Mouse (Mus musculus) hindbrain, embryonic 15.5 days (tissue): Measurements from ENCODE around the gene She. TPM values are rescaled to one million over a fixed set of nuclear protein-coding genes. Genes with fewer than 3 reads are reported as not detected.

Source experiments
- ATAC-seq: fragments of 200-750 bp; cut with Nextera tagmentation; 2 replicates; pipeline ENCODE4 v1.8.0; 2017; ENCODE audit warnings: low read depth, moderate number of reproducible peaks, moderate TSS enrichment; ENCODE audit not compliant: low FRiP score
- H3K27ac ChIP-seq: fragments of 300-500 bp; sonication (generic); replicated peaks from 2 replicates; pipeline ENCODE4 v1.5.1; 2015; ENCODE audit warnings: mild to moderate bottlenecking, inconsistent platforms
- H3K27me3 ChIP-seq: fragments of 300-500 bp; sonication (generic); 2 replicates; pipeline ENCODE4 v1.6.1; 2015; ENCODE audit warnings: control low read depth, inconsistent platforms
- H3K36me3 ChIP-seq: fragments of 300-500 bp; sonication (generic); 2 replicates; pipeline ENCODE4 v1.6.1; 2015; ENCODE audit warnings: control low read depth, inconsistent platforms
- H3K4me1 ChIP-seq: fragments of 300-500 bp; sonication (generic); replicated peaks from 2 replicates; pipeline ENCODE4 v1.6.1; 2015; ENCODE audit warnings: control low read depth, inconsistent platforms
- H3K4me2 ChIP-seq: fragments of 300-500 bp; sonication (generic); 2 replicates; pipeline ENCODE4 v1.6.1; 2015; ENCODE audit warnings: moderate library complexity, mild to moderate bottlenecking, inconsistent platforms
- H3K4me3 ChIP-seq: fragments of 300-500 bp; sonication (generic); 2 replicates; pipeline ENCODE4 v1.5.1; 2015; ENCODE audit warnings: mild to moderate bottlenecking, inconsistent platforms
- H3K9ac ChIP-seq: fragments of 300-500 bp; sonication (generic); 2 replicates; pipeline ENCODE4 v1.6.1; 2015; ENCODE audit warnings: inconsistent platforms
- H3K9me3 ChIP-seq: fragments of 300-500 bp; sonication (generic); 2 replicates; pipeline ENCODE4 v1.6.1; 2016; ENCODE audit warnings: control low read depth, inconsistent platforms
- WGBS: fragments of 180-500 bp; shearing (Covaris S2); methylation state at CpG from one replicate; pipeline ENCODE4 v1.1.7; 2015; 5-methylcytosine and 5-hydroxymethylcytosine counted together
- polyA plus RNA-seq: library from polyadenylated mRNA; unstranded; fragments of >200 nt; fragmentation: Nextera tagmentation; extraction: Ambion mirVana; gene quantifications from 2 replicates; pipeline ENCODE4 v1.2.1, GENCODE M21; 2015

The She gene
- polyA plus RNA-seq, 1 experiment from 2014 or later: 1.6 TPM

- H3K27me3 ChIP-seq: no peaks in the 10 kb centered on the region
- 81% methylated on average over 5 of the region's 5 CpGs for WGBS
- H3K27ac ChIP-seq: no peak overlapping the region
- no peaks in the 10 kb centered on the region for H3K36me3 ChIP-seq
- H3K4me1 ChIP-seq: no peaks in the 10 kb centered on the region
- H3K9me3 ChIP-seq: no peaks in the 10 kb centered on the region
- H3K4me3 ChIP-seq: no peak overlapping the region
- no peak overlapping the region for H3K9ac ChIP-seq
- H3K4me2 ChIP-seq: no peak overlapping the region
- no peak for ATAC-seq
These were observed 61.4 kb downstream of the She start for GRCm38 (mm10) chr3:89892517-89893106.

DNA sequence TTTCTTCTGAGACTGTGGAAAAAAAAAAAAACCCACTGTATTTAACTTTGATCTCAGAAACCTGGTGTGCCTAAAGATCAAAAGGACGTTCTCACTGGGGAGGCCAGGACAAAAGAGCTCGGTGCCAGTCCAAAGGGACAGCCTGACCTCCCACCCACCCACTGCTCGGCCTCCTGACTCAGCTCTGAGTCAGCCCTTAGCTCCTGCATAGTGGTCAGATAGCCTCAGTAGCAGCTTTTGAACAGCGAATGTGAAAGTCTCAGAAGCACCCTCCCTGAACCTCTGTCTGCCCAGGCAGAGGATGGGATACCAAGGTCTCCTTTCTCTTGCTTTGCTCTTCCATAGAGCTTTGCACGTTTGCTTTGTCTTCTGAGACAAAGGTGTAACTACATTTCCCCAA, 65.4 kb downstream of the She start:
- no peak for ATAC-seq
- Histone ChIP-seq H3K4me2 (no peak overlapping the region), H3K27me3 (no peaks in the 10 kb centered on the region), H3K4me3 (no peak overlapping the region), H3K4me1 (no peaks in the 10 kb centered on the region), H3K36me3 (no peaks in the 10 kb centered on the region), H3K9me3 (no peaks in the 10 kb centered on the region), H3K27ac (no peak overlapping the region), H3K9ac (no peak overlapping the region)
- 10% methylated on average over 5 of the region's 5 CpGs for WGBS

DNA sequence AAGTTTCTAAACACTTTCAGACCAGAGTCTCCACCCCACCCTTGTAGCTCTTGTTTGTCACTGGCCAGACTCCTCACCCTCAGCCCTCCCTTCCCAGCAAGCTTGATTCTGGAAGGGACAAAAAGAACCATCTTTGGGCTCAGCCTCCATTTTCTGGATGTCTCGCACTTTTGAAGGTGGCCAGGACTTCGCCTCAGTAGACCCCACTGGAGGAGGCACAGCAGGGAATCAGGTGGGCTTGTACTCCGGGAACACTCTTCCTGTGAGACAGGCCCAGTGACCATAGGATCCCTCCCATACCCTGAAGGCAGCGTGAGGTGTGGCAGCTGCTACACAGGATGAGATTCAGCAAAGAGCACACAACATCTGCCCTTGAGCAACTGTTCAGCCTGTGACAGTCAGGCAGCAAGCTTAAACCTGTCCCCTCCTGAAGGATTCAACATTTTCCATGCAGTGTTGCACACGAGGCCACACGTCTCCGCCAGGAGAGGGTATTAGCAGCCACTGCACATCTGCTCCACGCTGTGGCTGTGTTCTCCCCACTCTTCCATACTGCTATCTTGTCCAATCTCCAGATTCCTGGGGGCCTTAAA, 66.1 kb downstream of the She start:
- Histone ChIP-seq H3K4me3 (no peak overlapping the region), H3K9me3 (no peaks in the 10 kb centered on the region), H3K4me1 (no peaks in the 10 kb centered on the region), H3K27ac (no peak overlapping the region), H3K27me3 (no peaks in the 10 kb centered on the region), H3K36me3 (no peaks in the 10 kb centered on the region), H3K9ac (no peak overlapping the region), H3K4me2 (no peak overlapping the region)
- 55% methylated on average over 8 of the region's 8 CpGs for WGBS
- ATAC-seq: peak; percentile 72; the same call in 1 of the 2 replicates

- no peak for ATAC-seq
- Histone ChIP-seq H3K9ac (no peak overlapping the region), H3K27me3 (no peaks in the 10 kb centered on the region), H3K4me1 (no peaks in the 10 kb centered on the region), H3K9me3 (no peaks in the 10 kb centered on the region), H3K4me2 (no peak overlapping the region), H3K27ac (no peak overlapping the region), H3K4me3 (no peak overlapping the region), H3K36me3 (no peaks in the 10 kb centered on the region)
- WGBS: 69% methylated on average over 10 of the region's 10 CpGs
These were observed 66.8 kb downstream of the She start for GRCm38 (mm10) chr3:89898011-89898410.

GRCm38 (mm10) chr3:89898870-89899510, 67.8 kb downstream of the She start:
- H3K27me3 ChIP-seq: no peaks in the 10 kb centered on the region
- no peaks in the 10 kb centered on the region for H3K9me3 ChIP-seq
- H3K4me2 ChIP-seq: no peak overlapping the region
- 80% methylated on average over 5 of the region's 5 CpGs for WGBS
- no peak for ATAC-seq
- H3K36me3 ChIP-seq: no peaks in the 10 kb centered on the region
- H3K9ac ChIP-seq: no peak overlapping the region
- no peaks in the 10 kb centered on the region for H3K4me1 ChIP-seq
- H3K4me3 ChIP-seq: no peak overlapping the region
- no peak overlapping the region for H3K27ac ChIP-seq

- Histone ChIP-seq H3K4me3 (no peak overlapping the region), H3K9ac (no peak overlapping the region), H3K9me3 (no peaks in the 10 kb centered on the region), H3K4me2 (no peak overlapping the region), H3K27ac (no peak overlapping the region), H3K36me3 (no peaks in the 10 kb centered on the region), H3K27me3 (no peaks in the 10 kb centered on the region), H3K4me1 (no peaks in the 10 kb centered on the region)
- WGBS: 73% methylated on average over 8 of the region's 8 CpGs
- ATAC-seq: no peak
These were observed 68.3 kb downstream of the She start for GRCm38 (mm10) chr3:89899511-89899908.

- peaks cover 4% of the 10 kb centered on the region; the same call in 1 of the 2 replicates for H3K4me1 ChIP-seq
- ATAC-seq: no peak
- H3K36me3 ChIP-seq: no peaks in the 10 kb centered on the region
- peaks cover 11% of the 10 kb centered on the region for H3K27me3 ChIP-seq
- no peak overlapping the region for H3K27ac ChIP-seq
- H3K9ac ChIP-seq: no peak overlapping the region
- H3K4me3 ChIP-seq: no peak overlapping the region
- no peak overlapping the region for H3K4me2 ChIP-seq
- no peaks in the 10 kb centered on the region for H3K9me3 ChIP-seq
- 91% methylated on average over 3 of the region's 3 CpGs for WGBS
These were observed 76.7 kb downstream of the She start for GRCm38 (mm10) chr3:89907846-89908245.

Other genes starting within 250 kb of the She start
- gene Adar, start 116.3 kb upstream of the She start, polyA plus RNA-seq: 27.1 and 30.3 TPM in 2 replicates
- 23.3 and 27.4 TPM in 2 replicates for gene Chrnb2, start 66.7 kb upstream of the She start, polyA plus RNA-seq
- gene Ube2q1, start 57.8 kb upstream of the She start, polyA plus RNA-seq: 12.2 and 12.3 TPM in 2 replicates
- gene Il6ra, start 81.8 kb downstream of the She start, polyA plus RNA-seq: 1.3 and 1.4 TPM in 2 replicates
- gene Atp8b2, start 132.1 kb downstream of the She start, polyA plus RNA-seq: 12.1 and 14.0 TPM in 2 replicates
- 110 and 111 TPM in 2 replicates for gene Hax1, start 167.4 kb downstream of the She start, polyA plus RNA-seq
- 205 and 208 TPM in 2 replicates for gene 4933434E20Rik, start 220.3 kb downstream of the She start, polyA plus RNA-seq
- 121 and 130 TPM in 2 replicates for gene Ubap2l, start 221.3 kb downstream of the She start, polyA plus RNA-seq
- gene Tpm3, start 241.3 kb downstream of the She start, polyA plus RNA-seq: 342 and 354 TPM in 2 replicates